9 mouse cellular contexts compared by ENCODE assay signal in genomic region chr3:121428696-121429259, GRCm38 (mm10). TPM values are rescaled to one million over a fixed set of nuclear protein-coding genes. Genes with fewer than 3 reads are reported as not detected.
DNase-seq lines count a peak whose midpoint lies in the region; ATAC-seq and TF ChIP-seq lines count a peak whose summit lies in the region.
"Had no signal": no experiment of that assay in that cellular context is flagged by ENCODE, and none has a peak within 500 bp of the region (broad histone marks: within the 10 kb centered on the region; RNA-seq: fewer than 3 reads in every experiment).

No protein-coding gene starts in this region.

- peak overlapping the region; percentile 70 for H3K4me3 ChIP-seq in heart, postnatal 0 days (ENCODE audit: low read depth, low read length)
- peak overlapping the region; percentile 71; the same call in 1 of the 2 replicates for H3K4me3 ChIP-seq in liver, embryonic 15.5 days (replicated peaks)
- H3K4me3 ChIP-seq: megakaryocyte, embryonic 14.5 days had no signal

- 41% methylated on average over 11 of the region's 11 CpGs for WGBS in heart, postnatal 0 days
- WGBS in liver, embryonic 15.5 days (ENCODE audit: insufficient replicate concordance), result 69% methylated on average over 11 of the region's 11 CpGs

- no peaks in the 10 kb centered on the region for H3K36me3 ChIP-seq in heart, postnatal 0 days (replicated peaks; ENCODE audit: control insufficient read depth, insufficient read depth, low read length)
- H3K36me3 ChIP-seq in liver, embryonic 15.5 days (replicated peaks), result no peaks in the 10 kb centered on the region

- no peak for TF ChIP-seq CTCF in heart, postnatal 0 days (IDR thresholded peaks at IDR 0.05; ENCODE audit: low read depth)

- peak overlapping the region; percentile 96 for H3K27ac ChIP-seq in heart, postnatal 0 days (ENCODE audit: low read depth)
- H3K27ac ChIP-seq in liver, embryonic 15.5 days (replicated peaks), result no peak overlapping the region

- no peak for ATAC-seq in heart, postnatal 0 days (ENCODE audit: insufficient read depth, low read depth)
- no peak for ATAC-seq in liver, embryonic 15.5 days (ENCODE audit: insufficient read depth)

- H3K4me1 ChIP-seq in heart, postnatal 0 days (ENCODE audit: control insufficient read depth, insufficient read depth), result peaks cover 37% of the 10 kb centered on the region
- peaks cover 67% of the 10 kb centered on the region for H3K4me1 ChIP-seq in liver, embryonic 15.5 days (replicated peaks)

- peak overlapping the region; percentile 87 for H3K4me2 ChIP-seq in heart, postnatal 0 days (ENCODE audit: low read depth, low read length)
- peak overlapping the region; percentile 95 for H3K4me2 ChIP-seq in liver, embryonic 15.5 days

- no peaks in the 10 kb centered on the region for H3K9me3 ChIP-seq in heart, postnatal 0 days (replicated peaks; ENCODE audit: control insufficient read depth, low read length)
- H3K9me3 ChIP-seq in liver, embryonic 15.5 days (replicated peaks), result no peaks in the 10 kb centered on the region
- H3K9me3 ChIP-seq: megakaryocyte, embryonic 14.5 days had no signal

- peak; percentile 88 for DNase-seq in heart, adult 11 months
- no peak for DNase-seq in heart, adult 9 months (ENCODE audit: low spot score in 2 of 2)
- DNase-seq in ES-CJ7 (ENCODE audit: low read depth, low spot score), result peak; percentile 80
- DNase-seq in heart, postnatal 0 days (ENCODE audit: low spot score), result no peak
- DNase-seq in B cell, adult 2 months, result no peak
- no peak for DNase-seq in cerebellum, postnatal 10 days
- DNase-seq in layer of hippocampus, postnatal 14 days (ENCODE audit: low spot score in 2 of 2), result no peak

- H3K9ac ChIP-seq in heart, postnatal 0 days (replicated peaks; ENCODE audit: low read depth, low read length), result peak overlapping the region; percentile 87; the same call in 1 of the 2 replicates
- no peak overlapping the region for H3K9ac ChIP-seq in liver, embryonic 15.5 days

- no peak for TF ChIP-seq EP300 in heart, postnatal 0 days (IDR thresholded peaks at IDR 0.05; ENCODE audit: low read depth)

- H3K27me3 ChIP-seq in heart, postnatal 0 days (ENCODE audit: control insufficient read depth, insufficient read depth, low read length), result no peaks in the 10 kb centered on the region
- peaks cover 31% of the 10 kb centered on the region for H3K27me3 ChIP-seq in liver, embryonic 15.5 days

RNA-seq across cellular contexts. Expression of gene Cnn3, which starts 2.5 kb away (rescaled TPM):
- 132 and 166 TPM in 2 replicates for total RNA-seq in heart, postnatal 0 days (2014; rRNA removed; ENCODE audit: low replicate concordance)
- polyA plus RNA-seq in heart, postnatal 0 days (2015; fragmentation: Nextera tagmentation; extraction: Ambion mirVana), result 187 and 190 TPM in 2 replicates
- 97.4 and 98.3 TPM in 2 replicates for polyA plus RNA-seq in liver, embryonic 15.5 days (2015; fragmentation: Nextera tagmentation; extraction: Ambion mirVana)
- 100 to 1,000 TPM; 110 to 126 TPM for total RNA-seq in layer of hippocampus, postnatal 14 days (2021)

Comparison
In these comparisons a context has a peak if more than half of its experiments do, and no peak if none do; other contexts are left out.
1. DNase-seq: peak in heart, adult 11 months (single experiment) and ES-CJ7 (single experiment); none in heart, adult 9 months (0 of 2), heart, postnatal 0 days (single experiment), B cell, adult 2 months (0 of 2), cerebellum, postnatal 10 days (0 of 2) and layer of hippocampus, postnatal 14 days (0 of 2).